Mouse (Mus musculus) left cerebral cortex, postnatal 25 days (tissue): Measurements from ENCODE around the gene Reep3. TPM values are rescaled to one million over a fixed set of nuclear protein-coding genes. Genes with fewer than 3 reads are reported as not detected.

Source experiments
- DNase-seq, 2 experiments: peaks; one replicate each; pipeline ENCODE4 v3.0.0; 2022; ENCODE audit warnings: low spot score in 2 of 2, mixed read lengths in 1 of 2
- intact Hi-C: fragments of 180-260 bp; cut with DNase I; formaldehyde crosslinking; loops from one replicate; pipeline ENCODE4 v1.15.1; 2025
- total RNA-seq, 2 experiments: library from RNA; stranded (reverse); gene quantifications; 2 replicates each; pipeline ENCODE4 v1.2.3; 2021

The Reep3 gene
- total RNA-seq, 2 experiments from 2014 or later: 18.9 to 21.3 TPM

GRCm38 (mm10) chr10:67087447-67088226 is 9.1 kb downstream of the Reep3 start:
- intact Hi-C loops: no loop called here
- no peak for DNase-seq

- DNase-seq: no peak
Observed at GRCm38 (mm10) chr10:67085916-67086315, 10.8 kb downstream of the Reep3 start.

GRCm38 (mm10) chr10:67085124-67085523 is 11.6 kb downstream of the Reep3 start:
- DNase-seq: no peak
- intact Hi-C loops: no loop called here

More at GRCm38 (mm10) chr10:67085916-67086315, 10.8 kb downstream of the Reep3 start:
- intact Hi-C loops: no loop called here

- intact Hi-C loops: no loop called here
- DNase-seq: no peak
Observed at GRCm38 (mm10) chr10:67083446-67084166, 13.1 kb downstream of the Reep3 start.

- no peak for DNase-seq
- intact Hi-C loops: no loop called here
Observed at GRCm38 (mm10) chr10:67082531-67082930, 14.2 kb downstream of the Reep3 start.

GRCm38 (mm10) chr10:67081206-67082007 is 15.3 kb downstream of the Reep3 start:
- no peak for DNase-seq
- intact Hi-C loops: no loop called here

GRCm38 (mm10) chr10:67079030-67079429 is 17.7 kb downstream of the Reep3 start:
- intact Hi-C loops: no loop called here
- DNase-seq: no peak

- intact Hi-C loops: loop anchor here (1.0 kb wide), 1 partner anchor 20 kb away; the partner anchor contains the start of genes Jmjd1c and Reep3
- DNase-seq: peak; percentile 48 to 86
Observed at GRCm38 (mm10) chr10:67075931-67076878, 20.5 kb downstream of the Reep3 start.

- no peak for DNase-seq
- intact Hi-C loops: loop anchor here (5.0 kb wide), 1 partner anchor 66 kb away; no protein-coding TSS in a partner anchor
Observed at GRCm38 (mm10) chr10:67073577-67073976, 23.2 kb downstream of the Reep3 start.

- DNase-seq: no peak
- intact Hi-C loops: loop anchor here (5.0 kb wide), 1 partner anchor 65 kb away; no protein-coding TSS in a partner anchor
Observed at GRCm38 (mm10) chr10:67072600-67072999, 24.1 kb downstream of the Reep3 start.

- intact Hi-C loops: loop anchor here (5.0 kb wide), 1 partner anchor 65 kb away; no protein-coding TSS in a partner anchor
Observed at GRCm38 (mm10) chr10:67071884-67072283, 24.9 kb downstream of the Reep3 start.

GRCm38 (mm10) chr10:67071389-67071788 is 25.4 kb downstream of the Reep3 start:
- DNase-seq: no peak
- intact Hi-C loops: loop anchor here (5.0 kb wide), 1 partner anchor 64 kb away; no protein-coding TSS in a partner anchor

More at GRCm38 (mm10) chr10:67071884-67072283, 24.9 kb downstream of the Reep3 start:
- no peak for DNase-seq

GRCm38 (mm10) chr10:67069013-67069412 is 27.7 kb downstream of the Reep3 start:
- DNase-seq: no peak
- intact Hi-C loops: no loop called here

- no peak for DNase-seq
- intact Hi-C loops: no loop called here
Observed at GRCm38 (mm10) chr10:67066421-67066820, 30.3 kb downstream of the Reep3 start.

- intact Hi-C loops: no loop called here
- DNase-seq: no peak
Observed at GRCm38 (mm10) chr10:67065927-67066326, 30.8 kb downstream of the Reep3 start.

- intact Hi-C loops: no loop called here
- DNase-seq: no peak
Observed at GRCm38 (mm10) chr10:67065277-67065887, 31.4 kb downstream of the Reep3 start.

GRCm38 (mm10) chr10:67061823-67062222 is 34.9 kb downstream of the Reep3 start:
- intact Hi-C loops: no loop called here
- no peak for DNase-seq

- intact Hi-C loops: no loop called here
- DNase-seq: no peak
Observed at GRCm38 (mm10) chr10:67061367-67061801, 35.4 kb downstream of the Reep3 start.
